Mouse (Mus musculus): ENCODE measurements around the gene Psat1.
A peak's percentile ranks its signal among the peaks of the same experiment; 100 is the strongest.

Psat1 gene

GRCm38 (mm10) chr19:15947237-15947636 lies at the start of gene Psat1:
Psat1 (minus strand) TSS chr19:15947337.
- no peak for DNase-seq (ENCODE audit: low spot score)

GRCm38 (mm10) chr19:15990102-15990501 lies 43.0 kb upstream of the Psat1 start:
- DNase-seq (ENCODE audit: low spot score): no peak

- DNase-seq (ENCODE audit: low spot score): no peak
Measured at GRCm38 (mm10) chr19:15985172-15985713, 38.1 kb upstream of the Psat1 start.

GRCm38 (mm10) chr19:15984449-15985171 lies 37.5 kb upstream of the Psat1 start, which contains the start of gene Cep78:
Cep78 (minus strand) TSS chr19:15984989.
- DNase-seq (ENCODE audit: low spot score): peak; percentile 63

GRCm38 (mm10) chr19:15983739-15984344 lies 36.7 kb upstream of the Psat1 start:
- no peak for DNase-seq (ENCODE audit: low spot score)

GRCm38 (mm10) chr19:15982926-15983738 lies 36.0 kb upstream of the Psat1 start:
- no peak for DNase-seq (ENCODE audit: low spot score)

- DNase-seq (ENCODE audit: low spot score): no peak
Measured at GRCm38 (mm10) chr19:15981861-15982260, 34.7 kb upstream of the Psat1 start.

- no peak for DNase-seq (ENCODE audit: low spot score)
Measured at GRCm38 (mm10) chr19:15973365-15973764, 26.2 kb upstream of the Psat1 start.

GRCm38 (mm10) chr19:15965082-15965481 lies 17.9 kb upstream of the Psat1 start:
- no peak for DNase-seq (ENCODE audit: low spot score)

- no peak for DNase-seq (ENCODE audit: low spot score)
Measured at GRCm38 (mm10) chr19:15964533-15964932, 17.4 kb upstream of the Psat1 start.

GRCm38 (mm10) chr19:15963011-15963695 lies 16.0 kb upstream of the Psat1 start:
- no peak for DNase-seq (ENCODE audit: low spot score)

GRCm38 (mm10) chr19:15962313-15962712 lies 15.2 kb upstream of the Psat1 start:
- no peak for DNase-seq (ENCODE audit: low spot score)

GRCm38 (mm10) chr19:15950225-15950624 lies 3.1 kb upstream of the Psat1 start:
- no peak for DNase-seq (ENCODE audit: low spot score)

- DNase-seq (ENCODE audit: low spot score): no peak
Measured at GRCm38 (mm10) chr19:15948867-15949266, 1.7 kb upstream of the Psat1 start.

GRCm38 (mm10) chr19:15948426-15948825 lies 1.3 kb upstream of the Psat1 start:
- no peak for DNase-seq (ENCODE audit: low spot score)

GRCm38 (mm10) chr19:15946663-15947062 lies 474 bp downstream of the Psat1 start:
- DNase-seq (ENCODE audit: low spot score): no peak

- DNase-seq (ENCODE audit: low spot score): no peak
Measured at GRCm38 (mm10) chr19:15943117-15943423, 4.1 kb downstream of the Psat1 start.

GRCm38 (mm10) chr19:15942421-15943116 lies 4.6 kb downstream of the Psat1 start:
- DNase-seq (ENCODE audit: low spot score): no peak

- no peak for DNase-seq (ENCODE audit: low spot score)
Measured at GRCm38 (mm10) chr19:15941399-15941798, 5.7 kb downstream of the Psat1 start.

- no peak for DNase-seq (ENCODE audit: low spot score)
Measured at GRCm38 (mm10) chr19:15925719-15926045, 21.5 kb downstream of the Psat1 start.

- DNase-seq (ENCODE audit: low spot score): no peak
Measured at GRCm38 (mm10) chr19:15924866-15925718, 22.0 kb downstream of the Psat1 start.
